Mouse (Mus musculus) myocyte (in vitro differentiated cells): ENCODE measurements around the gene Zfhx3.

Source experiments
- E2F4 ChIP-seq: IDR thresholded peaks from one replicate; pipeline ENCODE4 v1.6.1; 2011; ENCODE audit warnings: mild to moderate bottlenecking, control low read depth, moderate library complexity; ENCODE audit not compliant: insufficient read depth
- MAX ChIP-seq: IDR thresholded peaks from one replicate; pipeline ENCODE4 v1.6.1; 2011; ENCODE audit warnings: low read depth, mild to moderate bottlenecking, control low read depth
- MYOG ChIP-seq, 3 experiments: IDR thresholded peaks; one replicate each; pipeline ENCODE4 v1.6.1; 2011; ENCODE audit warnings: control low read depth in 2 of 3, low read depth in 2 of 3, mild to moderate bottlenecking in 2 of 3; ENCODE audit not compliant: insufficient read length in 2 of 3, control insufficient read depth in 1 of 3, insufficient read depth in 1 of 3
- POLR2A ChIP-seq: IDR thresholded peaks from one replicate; pipeline ENCODE4 v1.6.1; 2011; ENCODE audit warnings: low read depth, mild to moderate bottlenecking, control low read depth, moderate library complexity; ENCODE audit not compliant: insufficient read length
- POLR2AphosphoS2 ChIP-seq: IDR thresholded peaks from one replicate; pipeline ENCODE4 v1.6.1; 2011; ENCODE audit warnings: low read depth, control low read depth; ENCODE audit not compliant: insufficient read length
- SRF ChIP-seq: IDR thresholded peaks from one replicate; pipeline ENCODE4 v1.6.1; 2011; ENCODE audit warnings: low read depth; ENCODE audit not compliant: control insufficient read depth, insufficient read length
- USF1 ChIP-seq: IDR thresholded peaks from one replicate; pipeline ENCODE4 v1.6.1; 2011; ENCODE audit warnings: low read depth, mild to moderate bottlenecking, control low read depth, moderate library complexity

DNA sequence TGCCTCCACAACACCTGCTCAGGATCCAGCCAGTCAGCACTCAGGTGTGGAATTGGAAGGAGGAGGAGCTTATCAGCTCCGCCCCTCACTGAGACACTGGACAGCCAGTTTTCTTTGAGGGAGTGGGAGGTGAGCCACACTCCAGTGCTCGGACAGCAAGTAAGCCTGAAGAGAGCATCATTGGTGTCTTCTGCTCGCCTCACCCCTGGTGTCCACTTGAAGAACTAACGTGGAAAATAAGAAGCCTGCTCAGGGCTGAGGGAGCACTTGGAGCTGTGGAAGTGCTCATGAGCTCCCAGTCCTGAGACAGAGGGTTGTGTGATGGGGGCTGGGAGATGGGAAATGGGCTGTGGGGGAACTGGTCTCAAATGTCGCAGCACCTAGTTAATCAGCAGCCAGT, 988.2 kb downstream of the Zfhx3 start:
- no peak for TF ChIP-seq SRF
- no peak for TF ChIP-seq MYOG (IDR thresholded peaks at IDR 0.05; ENCODE audit: control insufficient read depth in 1 of 3, insufficient read depth in 1 of 3, insufficient read length in 2 of 3, low read depth in 2 of 3)
- TF ChIP-seq POLR2A: no peak
- no peak for TF ChIP-seq POLR2AphosphoS2
- TF ChIP-seq E2F4: no peak
- no peak for TF ChIP-seq MAX
- TF ChIP-seq USF1: no peak
